Mouse (Mus musculus): Measurements from ENCODE around the gene Exo1. TPM values are rescaled to one million over a fixed set of nuclear protein-coding genes. Genes with fewer than 3 reads are reported as not detected.

Gene Exo1
- polyA plus RNA-seq (2015; fragmentation: Nextera tagmentation; extraction: Ambion mirVana) = 9.7 and 13.8 TPM in 2 replicates

GRCm38 (mm10) chr1:175880453-175881296, at the start of gene Exo1:
Exo1 (plus strand) TSS chr1:175880581.
- Histone ChIP-seq H3K27ac (replicated peaks) (peak within 1 kb of the TSS; percentile 89), H3K4me3 (peak within 1 kb of the TSS; percentile 70), H3K36me3 (no peaks in the 10 kb centered on the region), H3K27me3 (no peaks in the 10 kb centered on the region), H3K4me1 (replicated peaks) (peaks cover 5% of the 10 kb centered on the region), H3K9ac (peak within 1 kb of the TSS; percentile 78), H3K9me3 (no peaks in the 10 kb centered on the region), H3K4me2 (peak within 1 kb of the TSS; percentile 98)
- WGBS = under 1% methylated on average over 64 of the region's 66 CpGs
- ATAC-seq (ENCODE audit: low FRiP score, low read depth) = peak; percentile 98

DNA sequence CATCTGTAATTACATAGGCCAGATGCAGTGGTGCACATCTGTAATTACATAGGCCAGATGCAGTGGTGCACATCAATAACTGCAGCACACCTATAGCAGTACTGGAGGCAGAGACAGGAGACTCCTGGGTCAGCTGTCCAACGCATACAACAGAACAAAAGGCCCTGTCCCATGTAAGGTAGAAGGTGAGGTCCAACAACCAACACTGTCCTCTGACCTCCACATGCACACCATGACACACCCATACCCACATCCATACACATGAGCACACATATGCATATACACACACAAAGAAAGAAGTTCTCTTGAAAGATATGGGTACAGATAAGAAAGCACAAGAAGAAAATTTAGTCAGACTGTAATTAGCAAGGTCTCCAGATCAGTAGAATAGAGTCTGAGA, 24.9 kb upstream of the Exo1 start:
- Histone ChIP-seq H3K27ac (replicated peaks) (no peak overlapping the region), H3K4me2 (no peak overlapping the region), H3K9ac (no peak overlapping the region), H3K9me3 (no peaks in the 10 kb centered on the region), H3K4me1 (replicated peaks) (no peaks in the 10 kb centered on the region), H3K36me3 (no peaks in the 10 kb centered on the region), H3K4me3 (no peak overlapping the region), H3K27me3 (no peaks in the 10 kb centered on the region)
- WGBS = 77% methylated on average over 1 of the region's 1 CpGs
- ATAC-seq (ENCODE audit: low FRiP score, low read depth) = no peak

GRCm38 (mm10) chr1:175867050-175867449, 13.3 kb upstream of the Exo1 start:
- Histone ChIP-seq H3K27ac (replicated peaks) (no peak overlapping the region), H3K9ac (no peak overlapping the region), H3K9me3 (no peaks in the 10 kb centered on the region), H3K36me3 (no peaks in the 10 kb centered on the region), H3K27me3 (no peaks in the 10 kb centered on the region), H3K4me3 (no peak overlapping the region), H3K4me1 (replicated peaks) (peaks cover 5% of the 10 kb centered on the region), H3K4me2 (no peak overlapping the region)
- 21% methylated on average over 1 of the region's 1 CpGs for WGBS
- ATAC-seq (ENCODE audit: low FRiP score, low read depth) = no peak

DNA sequence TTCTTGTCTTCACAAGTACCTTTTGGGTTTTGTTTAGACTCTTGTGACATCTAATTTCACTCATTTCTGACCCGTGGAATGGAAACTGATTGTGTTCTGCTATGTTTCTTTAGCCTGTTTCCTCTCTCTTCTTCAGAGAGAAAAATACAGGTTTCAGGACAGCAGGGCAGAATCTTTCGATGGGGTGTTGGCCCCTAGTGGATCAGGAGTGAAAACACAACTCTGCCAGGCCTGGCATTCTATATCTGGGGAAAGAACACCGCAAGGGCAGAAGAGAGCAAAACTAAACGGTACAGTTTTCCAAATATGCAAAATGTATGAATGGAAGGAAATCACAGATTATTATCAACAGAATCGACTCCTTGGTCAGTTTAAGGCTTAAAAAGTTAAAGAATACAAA, 12.8 kb upstream of the Exo1 start:
- Histone ChIP-seq H3K4me3 (no peak overlapping the region), H3K4me2 (no peak overlapping the region), H3K9me3 (no peaks in the 10 kb centered on the region), H3K36me3 (no peaks in the 10 kb centered on the region), H3K4me1 (replicated peaks) (peaks cover 10% of the 10 kb centered on the region), H3K27me3 (no peaks in the 10 kb centered on the region), H3K9ac (no peak overlapping the region), H3K27ac (replicated peaks) (no peak overlapping the region)
- 24% methylated on average over 5 of the region's 5 CpGs for WGBS
- ATAC-seq (ENCODE audit: low FRiP score, low read depth) = no peak

GRCm38 (mm10) chr1:175870716-175871115, 9.7 kb upstream of the Exo1 start:
- ATAC-seq (ENCODE audit: low FRiP score, low read depth) = no peak
- 41% methylated on average over 3 of the region's 3 CpGs for WGBS
- no peaks in the 10 kb centered on the region for H3K27me3 ChIP-seq
- no peak overlapping the region for H3K9ac ChIP-seq
- no peaks in the 10 kb centered on the region for H3K9me3 ChIP-seq
- H3K4me1 ChIP-seq (replicated peaks) = peaks cover 11% of the 10 kb centered on the region
- H3K36me3 ChIP-seq = no peaks in the 10 kb centered on the region
- H3K4me3 ChIP-seq = no peak overlapping the region
- H3K4me2 ChIP-seq = no peak overlapping the region
- H3K27ac ChIP-seq (replicated peaks) = no peak overlapping the region

GRCm38 (mm10) chr1:175872028-175872816, 8.2 kb upstream of the Exo1 start:
- H3K4me1 ChIP-seq (replicated peaks) = peaks cover 11% of the 10 kb centered on the region
- WGBS = 36% methylated on average over 6 of the region's 6 CpGs
- H3K36me3 ChIP-seq = no peaks in the 10 kb centered on the region
- H3K9ac ChIP-seq = no peak overlapping the region
- no peak overlapping the region for H3K4me3 ChIP-seq
- H3K4me2 ChIP-seq = no peak overlapping the region
- peak; percentile 76 for ATAC-seq (ENCODE audit: low FRiP score, low read depth)
- no peaks in the 10 kb centered on the region for H3K27me3 ChIP-seq
- no peaks in the 10 kb centered on the region for H3K9me3 ChIP-seq
- H3K27ac ChIP-seq (replicated peaks) = peak overlapping the region; percentile 34; the same call in 1 of the 2 replicates

DNA sequence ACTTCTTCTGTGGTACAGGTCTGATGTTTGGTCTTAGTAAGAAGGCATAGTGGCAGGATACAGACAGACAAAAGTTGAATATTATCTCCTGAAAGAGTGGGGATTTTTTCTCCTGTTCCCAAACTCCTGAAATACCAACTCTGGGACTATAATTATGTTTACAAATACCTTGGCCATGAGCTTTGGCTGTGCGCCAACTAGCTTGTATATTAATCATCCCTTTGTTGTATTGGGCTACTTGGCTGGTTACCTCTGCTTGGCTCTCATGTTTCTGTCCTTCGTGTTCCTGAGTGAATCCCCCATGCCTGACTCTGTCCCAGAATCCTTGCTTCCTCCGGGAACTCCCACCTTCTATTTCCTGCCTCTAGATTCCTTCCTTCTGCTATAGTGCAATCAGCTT, 3.0 kb downstream of the Exo1 start:
- Histone ChIP-seq H3K36me3 (no peaks in the 10 kb centered on the region), H3K9me3 (no peaks in the 10 kb centered on the region), H3K27ac (replicated peaks) (no peak overlapping the region), H3K9ac (no peak overlapping the region), H3K27me3 (no peaks in the 10 kb centered on the region), H3K4me1 (replicated peaks) (peaks cover 5% of the 10 kb centered on the region), H3K4me3 (no peak overlapping the region), H3K4me2 (no peak overlapping the region)
- WGBS = 81% methylated on average over 3 of the region's 3 CpGs
- no peak for ATAC-seq (ENCODE audit: low FRiP score, low read depth)

GRCm38 (mm10) chr1:175893263-175893662, 12.9 kb downstream of the Exo1 start:
- Histone ChIP-seq H3K4me2 (no peak overlapping the region), H3K9ac (no peak overlapping the region), H3K27ac (replicated peaks) (no peak overlapping the region), H3K27me3 (no peaks in the 10 kb centered on the region), H3K9me3 (no peaks in the 10 kb centered on the region), H3K4me1 (replicated peaks) (no peaks in the 10 kb centered on the region), H3K36me3 (no peaks in the 10 kb centered on the region), H3K4me3 (no peak overlapping the region)
- no peak for ATAC-seq (ENCODE audit: low FRiP score, low read depth)
- WGBS = 90% methylated on average over 6 of the region's 6 CpGs

- H3K27ac ChIP-seq (replicated peaks) = no peak overlapping the region
- H3K9ac ChIP-seq = no peak overlapping the region
- no peaks in the 10 kb centered on the region for H3K4me1 ChIP-seq (replicated peaks)
- ATAC-seq (ENCODE audit: low FRiP score, low read depth) = no peak
- no peaks in the 10 kb centered on the region for H3K9me3 ChIP-seq
- H3K36me3 ChIP-seq = no peaks in the 10 kb centered on the region
- H3K4me2 ChIP-seq = no peak overlapping the region
- WGBS = 95% methylated on average over 12 of the region's 12 CpGs
- no peak overlapping the region for H3K4me3 ChIP-seq
- no peaks in the 10 kb centered on the region for H3K27me3 ChIP-seq
Measured at GRCm38 (mm10) chr1:175893726-175894125, 13.3 kb downstream of the Exo1 start.

DNA sequence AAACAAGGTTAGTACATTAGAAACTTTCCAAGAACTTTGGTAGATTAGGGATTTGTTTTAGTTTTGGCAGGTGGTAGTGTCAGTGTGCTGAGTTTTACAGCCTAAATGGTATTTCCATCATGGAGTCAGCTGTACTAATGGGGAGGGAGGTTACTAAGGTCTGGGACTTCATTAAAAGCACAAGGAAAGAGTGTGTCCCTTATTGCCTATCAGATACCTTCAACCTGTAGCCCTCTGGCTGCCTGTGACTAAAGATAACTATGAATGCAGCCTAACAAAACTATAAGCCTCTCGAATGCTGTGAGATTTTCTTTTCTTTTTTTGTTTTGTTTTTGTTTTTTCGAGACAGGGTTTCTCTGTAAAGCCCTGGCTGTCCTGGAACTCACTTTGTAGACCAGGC, 30.8 kb downstream of the Exo1 start:
- H3K4me2 ChIP-seq = no peak overlapping the region
- no peak for ATAC-seq (ENCODE audit: low FRiP score, low read depth)
- H3K4me1 ChIP-seq (replicated peaks) = no peaks in the 10 kb centered on the region
- H3K36me3 ChIP-seq = no peaks in the 10 kb centered on the region
- H3K4me3 ChIP-seq = no peak overlapping the region
- 97% methylated on average over 2 of the region's 2 CpGs for WGBS
- no peak overlapping the region for H3K27ac ChIP-seq (replicated peaks)
- no peaks in the 10 kb centered on the region for H3K27me3 ChIP-seq
- H3K9me3 ChIP-seq = no peaks in the 10 kb centered on the region
- no peak overlapping the region for H3K9ac ChIP-seq

GRCm38 (mm10) chr1:175912038-175912437, 31.7 kb downstream of the Exo1 start:
- H3K27me3 ChIP-seq = no peaks in the 10 kb centered on the region
- H3K4me2 ChIP-seq = no peak overlapping the region
- no peaks in the 10 kb centered on the region for H3K4me1 ChIP-seq (replicated peaks)
- no peak overlapping the region for H3K27ac ChIP-seq (replicated peaks)
- H3K36me3 ChIP-seq = no peaks in the 10 kb centered on the region
- H3K9me3 ChIP-seq = no peaks in the 10 kb centered on the region
- no peak overlapping the region for H3K4me3 ChIP-seq
- H3K9ac ChIP-seq = no peak overlapping the region
- 89% methylated on average over 3 of the region's 3 CpGs for WGBS
- no peak for ATAC-seq (ENCODE audit: low FRiP score, low read depth)

DNA sequence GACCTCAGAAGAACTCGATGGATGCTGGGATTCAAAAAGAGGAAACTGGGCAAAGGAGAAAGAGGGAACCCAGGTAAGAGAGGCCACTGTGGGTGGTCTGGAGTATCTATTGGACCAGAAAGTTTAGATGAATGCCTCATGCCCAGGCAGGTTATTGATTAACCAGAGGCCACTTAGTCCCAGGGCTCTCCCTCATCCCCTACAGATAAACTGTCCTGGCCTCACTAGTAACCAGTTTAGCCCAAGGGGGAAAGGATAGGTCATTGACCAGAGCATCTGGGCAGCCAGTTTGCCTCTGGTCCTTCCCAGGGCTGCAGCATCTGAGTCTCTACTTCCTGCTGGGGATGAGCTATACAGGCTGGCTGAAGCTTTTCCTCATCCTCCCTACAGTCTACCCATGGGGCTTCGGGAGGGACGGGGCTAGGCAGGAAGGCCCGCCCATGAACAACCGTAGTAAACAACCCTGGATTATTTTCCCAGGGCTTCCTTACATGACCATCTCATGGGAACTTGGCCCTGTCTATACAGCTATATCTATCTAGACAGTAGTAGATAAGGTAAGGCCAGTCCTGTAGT, 33.4 kb downstream of the Exo1 start:
- no peaks in the 10 kb centered on the region for H3K36me3 ChIP-seq
- no peaks in the 10 kb centered on the region for H3K27me3 ChIP-seq
- WGBS = 67% methylated on average over 5 of the region's 5 CpGs
- no peak overlapping the region for H3K4me2 ChIP-seq
- H3K27ac ChIP-seq (replicated peaks) = no peak overlapping the region
- no peak for ATAC-seq (ENCODE audit: low FRiP score, low read depth)
- no peaks in the 10 kb centered on the region for H3K9me3 ChIP-seq
- no peaks in the 10 kb centered on the region for H3K4me1 ChIP-seq (replicated peaks)
- H3K9ac ChIP-seq = no peak overlapping the region
- no peak overlapping the region for H3K4me3 ChIP-seq

Data from hindbrain, embryonic 15.5 days (tissue).